13 mouse cellular contexts compared by ENCODE assay signal in genomic region chr12:113484971-113485485, GRCm38 (mm10). TPM values are rescaled to one million over a fixed set of nuclear protein-coding genes. Genes with fewer than 3 reads are reported as not detected.
A peak's percentile ranks its signal among the peaks of the same experiment; 100 is the strongest.
DNase-seq lines count a peak whose midpoint lies in the region; ATAC-seq and TF ChIP-seq lines count a peak whose summit lies in the region.
"Had no signal": no experiment of that assay in that cellular context is flagged by ENCODE, and none has a peak within 500 bp of the region (broad histone marks: within the 10 kb centered on the region; RNA-seq: fewer than 3 reads in every experiment).

No protein-coding gene starts in this region.

- no peak overlapping the region for H3K4me3 ChIP-seq in intestine, postnatal 0 days (ENCODE audit: low read depth, low read length)
- no peak overlapping the region for H3K4me3 ChIP-seq in intestine, embryonic 16.5 days (ENCODE audit: low read length)
- peak overlapping the region in 2 of 3 experiments; percentile 20 to 31 for H3K4me3 ChIP-seq in CH12.LX (replicated peaks in 1 of 3; ENCODE audit: low read depth in 2 of 3, low read length in 2 of 3, poor library complexity in 1 of 3)
- H3K4me3 ChIP-seq in cortical plate, adult 2 months (ENCODE audit: insufficient read depth, low read length): no peak overlapping the region

- H3K9me3 ChIP-seq in intestine, postnatal 0 days (ENCODE audit: control insufficient read depth): no peaks in the 10 kb centered on the region
- no peaks in the 10 kb centered on the region for H3K9me3 ChIP-seq in intestine, embryonic 16.5 days (ENCODE audit: control insufficient read depth, low read length)
- no peaks in the 10 kb centered on the region for H3K9me3 ChIP-seq in CH12.LX (replicated peaks; ENCODE audit: low read length)

- ATAC-seq in intestine, postnatal 0 days: no peak
- ATAC-seq in intestine, embryonic 16.5 days: no peak

- intact Hi-C loops in gastrocnemius, postnatal 14 days (cut with DNase I; ENCODE audit: low total_unique reads): no loop called here

- no peak overlapping the region for H3K9ac ChIP-seq in intestine, postnatal 0 days (ENCODE audit: low read depth, low read length)
- no peak overlapping the region for H3K9ac ChIP-seq in intestine, embryonic 16.5 days (ENCODE audit: low read depth, low read length)
- peak overlapping the region; percentile 98 for H3K9ac ChIP-seq in CH12.LX (ENCODE audit: insufficient read depth, low read depth)

- no peak overlapping the region for H3K27ac ChIP-seq in intestine, postnatal 0 days (ENCODE audit: low read depth, low read length)
- no peak overlapping the region for H3K27ac ChIP-seq in intestine, embryonic 16.5 days (ENCODE audit: low read length)
- peak overlapping the region; percentile 87; the same call in 1 of the 2 replicates for H3K27ac ChIP-seq in CH12.LX (ENCODE audit: insufficient read depth, low read depth)
- H3K27ac ChIP-seq in cortical plate, adult 2 months (ENCODE audit: insufficient read depth, low read length): no peak overlapping the region

- peak; percentile 38 for DNase-seq in 3T3-L1 (ENCODE audit: low read depth, low spot score)
- peak; percentile 48 for DNase-seq in CH12.LX (ENCODE audit: extremely low read depth)
- no peak for DNase-seq in MN1 (ENCODE audit: low spot score)
- DNase-seq in gastrocnemius, postnatal 14 days: no peak
- DNase-seq in cerebellum, adult 9-11 months: no peak
- DNase-seq: kidney, adult 9 months; lung, adult 2 months had no signal

- no peak for TF ChIP-seq EP300 in CH12.LX (IDR thresholded peaks at IDR 0.05; ENCODE audit: low read length)

- H3K27me3 ChIP-seq in intestine, postnatal 0 days (replicated peaks; ENCODE audit: control insufficient read depth, insufficient read depth, low read length): no peaks in the 10 kb centered on the region
- no peaks in the 10 kb centered on the region for H3K27me3 ChIP-seq in intestine, embryonic 16.5 days (replicated peaks; ENCODE audit: control insufficient read depth, insufficient read depth, low read length)
- H3K27me3 ChIP-seq in CH12.LX (replicated peaks): no peaks in the 10 kb centered on the region

- dilution Hi-C loops in CH12.LX (cut with MboI; ENCODE audit: extremely low pct_ligation_motif_present, extremely low pct_unique_long_range_greater_than_20kb, low sequenced_read_pairs): no loop called here

- H3K4me2 ChIP-seq in intestine, postnatal 0 days (replicated peaks; ENCODE audit: low read depth): no peak overlapping the region
- no peak overlapping the region for H3K4me2 ChIP-seq in intestine, embryonic 16.5 days (ENCODE audit: low read depth, low read length)
- peak overlapping the region; percentile 74 for H3K4me2 ChIP-seq in CH12.LX (ENCODE audit: insufficient read depth, low read depth, poor library complexity, severe bottlenecking)

- TF ChIP-seq POLR2A in CH12.LX (IDR thresholded peaks at IDR 0.05; ENCODE audit: low read depth, low read length): no peak
- TF ChIP-seq POLR2A in cortical plate, adult 2 months (IDR thresholded peaks at IDR 0.05; ENCODE audit: extremely low read depth, insufficient read depth, low read length): no peak

- in situ Hi-C loops in CH12.LX (cut with MboI; ENCODE audit: low pct_ligation_motif_present, low pct_unique_long_range_greater_than_20kb, low sequenced_read_pairs): loop anchor here (25.0 kb wide), 1 partner anchor 102 kb away; no protein-coding TSS in a partner anchor

- TF ChIP-seq CTCF in intestine, postnatal 0 days (IDR thresholded peaks at IDR 0.05; ENCODE audit: low read depth): peak; percentile 41
- TF ChIP-seq CTCF in CH12.LX (conservative IDR thresholded peaks at IDR 0.05 in 1 of 2, IDR thresholded peaks at IDR 0.05 in 1 of 2; ENCODE audit: low read depth in 2 of 2, low read length in 2 of 2): peak in 1 of 2 experiments; percentile 72; a peak in 2 of 4 replicates
- 0 out of 2 replicates have a peak, but pooled peaks have one; percentile 1 for TF ChIP-seq CTCF in cortical plate, adult 2 months (IDR thresholded peaks at IDR 0.05; ENCODE audit: extremely low read depth, insufficient read depth, low read length)

- H3K36me3 ChIP-seq in intestine, postnatal 0 days (ENCODE audit: control insufficient read depth, insufficient read depth): no peaks in the 10 kb centered on the region
- H3K36me3 ChIP-seq in intestine, embryonic 16.5 days (ENCODE audit: control insufficient read depth, insufficient read depth, low read length): no peaks in the 10 kb centered on the region
- no peaks in the 10 kb centered on the region for H3K36me3 ChIP-seq in CH12.LX (replicated peaks in 1 of 2; ENCODE audit: control insufficient read depth in 1 of 2, insufficient read depth in 1 of 2, low read length in 1 of 2)

- TF ChIP-seq RAD21 in CH12.LX (IDR thresholded peaks at IDR 0.05; ENCODE audit: low read depth, low read length): peak; percentile 33

- no peaks in the 10 kb centered on the region for H3K4me1 ChIP-seq in intestine, postnatal 0 days (replicated peaks; ENCODE audit: control insufficient read depth, insufficient read depth, low read length)
- no peaks in the 10 kb centered on the region for H3K4me1 ChIP-seq in intestine, embryonic 16.5 days (ENCODE audit: control insufficient read depth, insufficient read depth, low read length)
- peaks cover 0 to 3% of the 10 kb centered on the region in 2 experiments; a peak in 1 of 4 replicates for H3K4me1 ChIP-seq in CH12.LX (ENCODE audit: control insufficient read depth in 1 of 2, insufficient read depth in 2 of 2)
- no peaks in the 10 kb centered on the region for H3K4me1 ChIP-seq in cortical plate, adult 2 months (ENCODE audit: control insufficient read depth, insufficient read depth, low read length)

- WGBS in intestine, postnatal 0 days: 38% methylated on average over 2 of the region's 2 CpGs
- 31% methylated on average over 2 of the region's 2 CpGs for WGBS in intestine, embryonic 16.5 days

- H3K79me2 ChIP-seq in CH12.LX (replicated peaks; ENCODE audit: control insufficient read depth, extremely low read depth, insufficient read depth, poor library complexity, severe bottlenecking): peaks cover 2% of the 10 kb centered on the region

TF ChIP-seq in CH12.LX, 34 proteins besides CTCF, POLR2A, EP300 and RAD21:
- TF ChIP-seq CHD1 (IDR thresholded peaks at IDR 0.05; ENCODE audit: low read depth, low read length) (peak; percentile 62; the same call in 1 of the 2 replicates), SMC3 (IDR thresholded peaks at IDR 0.05; ENCODE audit: low read depth, low read length) (peak; percentile 65), E2F4 (IDR thresholded peaks at IDR 0.05; ENCODE audit: insufficient replicate concordance, low read depth, low read length) (no peak)

RNA-seq across cellular contexts. Expression of gene Adam6b, which starts 4.3 kb away (rescaled TPM):
- polyA plus RNA-seq in intestine, postnatal 0 days (2015; fragmentation: Nextera tagmentation; extraction: Ambion mirVana): not detected in 2 replicates
- not detected in 2 replicates for polyA plus RNA-seq in intestine, embryonic 16.5 days (2015; fragmentation: Nextera tagmentation; extraction: Ambion mirVana)
- total RNA-seq in CH12.LX (2012; rRNA removed): 0.81 and 1.2 TPM in 2 replicates
- total RNA-seq in CH12.LX (2014; rRNA removed): 0.99 and 1.4 TPM in 2 replicates
- 0.81 and 1.2 TPM in 2 replicates for polyA plus RNA-seq in CH12.LX (2012; ENCODE audit: insufficient read length, low read depth)
- polyA plus RNA-seq in cortical plate, adult 2 months (2012; rRNA removed): not detected in 2 replicates
- not detected for total RNA-seq in gastrocnemius, postnatal 14 days (2021)
- total RNA-seq: left cerebral cortex, adult 18-20 months had no signal
- polyA plus RNA-seq: embryonic facial prominence, embryonic 14.5 days; heart, embryonic 16.5 days had no signal

RNA-seq across cellular contexts. Expression of gene Adam6a, which starts 58.7 kb away (rescaled TPM):
- polyA plus RNA-seq in intestine, postnatal 0 days (2015; fragmentation: Nextera tagmentation; extraction: Ambion mirVana): not detected in 2 replicates
- polyA plus RNA-seq in intestine, embryonic 16.5 days (2015; fragmentation: Nextera tagmentation; extraction: Ambion mirVana): not detected in 2 replicates
- total RNA-seq in CH12.LX (2012; rRNA removed): not detected in 2 replicates
- not detected in 2 replicates for total RNA-seq in CH12.LX (2014; rRNA removed)
- not detected in 2 replicates for polyA plus RNA-seq in CH12.LX (2012; ENCODE audit: insufficient read length, low read depth)
- polyA plus RNA-seq in cortical plate, adult 2 months (2012; rRNA removed): not detected in 2 replicates
- total RNA-seq in gastrocnemius, postnatal 14 days (2021): not detected
- total RNA-seq: left cerebral cortex, adult 18-20 months had no signal
- polyA plus RNA-seq: embryonic facial prominence, embryonic 14.5 days; heart, embryonic 16.5 days; lung, adult 2 months had no signal

Comparison
In these comparisons a context has a peak if more than half of its experiments do, and no peak if none do; other contexts are left out.
1. H3K4me3 ChIP-seq: peak in CH12.LX (2 of 3); none in intestine, postnatal 0 days (single experiment), intestine, embryonic 16.5 days (single experiment) and cortical plate, adult 2 months (single experiment).
2. DNase-seq: peak in 3T3-L1 (single experiment) and CH12.LX (single experiment); none in MN1 (single experiment), gastrocnemius, postnatal 14 days (single experiment) and cerebellum, adult 9-11 months (single experiment).